Mouse (Mus musculus) kidney, adult 2 months (tissue): Measurements from ENCODE around the gene Ptpro.

Experiments used
- CTCF ChIP-seq: fragments of 200-500 bp; conservative IDR thresholded peaks from 2 replicates; pipeline ENCODE4 v1.5.1; 2011; ENCODE audit warnings: low read depth, mild to moderate bottlenecking, control low read depth, low read length, moderate library complexity, mixed read lengths; ENCODE audit not compliant: insufficient read depth, insufficient read length
- POLR2A ChIP-seq: fragments of 200-500 bp; IDR thresholded peaks from one replicate; pipeline ENCODE4 v1.6.1; 2011; ENCODE audit warnings: low read depth, low read length, control low read depth

- TF ChIP-seq CTCF, result peak; percentile 68
- TF ChIP-seq POLR2A, result no peak
These were observed 203.5 kb downstream of the Ptpro start for GRCm38 (mm10) chr6:137455537-137456041.
